Mouse (Mus musculus): ENCODE measurements around the gene Gm13289.
"Not testable (repeated sequence)": the region's sequence is repeated elsewhere in the genome, so short reads cannot be mapped to it uniquely, and the experiment has no call there.

DNA sequence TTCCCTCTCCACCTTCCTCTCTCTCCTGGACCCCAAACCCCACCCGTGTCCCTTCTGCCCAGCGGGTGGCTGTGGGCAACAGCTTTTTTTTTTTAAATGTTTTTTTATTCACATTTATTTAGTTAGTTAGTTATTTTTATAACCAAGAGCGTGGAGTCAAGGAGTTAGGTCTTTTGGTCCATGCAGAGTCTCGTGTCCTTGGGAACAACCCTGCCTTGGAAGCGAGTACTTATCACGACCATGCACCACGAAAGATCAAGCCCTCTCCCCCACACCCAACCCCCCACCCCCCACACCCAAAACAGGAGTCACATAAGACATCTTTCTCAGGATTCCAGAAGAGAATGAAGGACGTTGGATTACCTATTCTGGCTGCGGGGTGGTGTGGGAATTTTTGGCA lies 14.4 kb upstream of the Gm13289 start:
- TF ChIP-seq CTCF (IDR thresholded peaks at IDR 0.05; ENCODE audit: borderline replicate concordance, extremely low read depth, insufficient read depth, insufficient read length); POLR2A (IDR thresholded peaks at IDR 0.05; ENCODE audit: borderline replicate concordance, extremely low read depth, insufficient read depth, insufficient read length, poor library complexity, severe bottlenecking): not testable (repeated sequence)
